Mouse (Mus musculus) olfactory bulb, adult 2 months (tissue): ENCODE data around the gene Ldlrad1.

Experiments used
- CTCF ChIP-seq: fragments of 200-500 bp; IDR thresholded peaks from 2 replicates; pipeline ENCODE4 v1.5.1; 2012; ENCODE audit warnings: low read depth, mild to moderate bottlenecking, low read length, moderate library complexity; ENCODE audit not compliant: insufficient read depth
- POLR2A ChIP-seq: fragments of 200-500 bp; IDR thresholded peaks from 2 replicates; pipeline ENCODE4 v1.6.1; 2012; ENCODE audit warnings: mild to moderate bottlenecking, low read depth, low read length, moderate library complexity; ENCODE audit not compliant: insufficient read depth

DNA sequence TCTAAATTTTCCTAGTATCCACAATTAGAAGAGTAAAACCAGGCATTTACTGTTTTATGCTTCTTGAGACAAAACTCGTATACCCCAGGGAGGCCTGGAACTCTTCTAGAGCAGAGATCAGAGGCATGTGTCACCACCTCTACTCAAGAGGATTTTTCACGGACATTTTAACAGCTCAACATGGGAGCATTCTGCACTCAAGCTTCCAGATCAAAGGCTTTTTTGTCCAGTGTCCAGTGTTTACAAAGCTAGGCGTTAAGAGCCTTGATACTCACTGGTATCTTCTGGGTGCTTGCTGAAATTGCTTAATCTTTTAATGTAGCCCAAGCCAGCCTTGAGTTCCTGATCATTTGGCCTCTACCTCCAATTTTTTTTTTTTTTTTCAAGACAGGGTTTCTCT is 23.2 kb downstream of the Ldlrad1 start:
- no peak for TF ChIP-seq CTCF
- no peak for TF ChIP-seq POLR2A
